Mouse (Mus musculus) urinary bladder, adult 2 months (tissue): ENCODE data around the gene Olfr293. TPM values are rescaled to one million over a fixed set of nuclear protein-coding genes. Genes with fewer than 3 reads are reported as not detected.

ENCODE experiments used
- DNase-seq: peaks from one replicate; pipeline ENCODE4 v3.0.0; 2022; ENCODE audit warnings: low spot score
- polyA plus RNA-seq: library from polyadenylated mRNA; depleted of rRNA; stranded (reverse); fragments of >200 nt; gene quantifications from 2 replicates; pipeline ENCODE4 v1.2.3, GENCODE M21; 2012; rRNA removed

Olfr293 gene
- polyA plus RNA-seq = not detected in 2 replicates

GRCm38 (mm10) chr7:86648761-86649160 is at the start of gene Olfr293:
Olfr293 (plus strand) TSS chr7:86649061.
- no peak for DNase-seq

- DNase-seq = no peak
Observed at GRCm38 (mm10) chr7:86616543-86616942, 32.3 kb upstream of the Olfr293 start, which contains the start of gene Olfr294. Olfr294 (minus strand) TSS chr7:86616643.

- no peak for DNase-seq
Observed at GRCm38 (mm10) chr7:86688030-86688429, 39.2 kb downstream of the Olfr293 start, which contains the start of gene Olfr292. Olfr292 (plus strand) TSS chr7:86688330.

Other genes with a start within 250 kb of the Olfr293 start
- not detected in 2 replicates for gene Olfr301, start 245.2 kb upstream of the Olfr293 start, polyA plus RNA-seq
- gene Olfr299, start 189.1 kb upstream of the Olfr293 start, polyA plus RNA-seq = not detected in 2 replicates
- not detected in 2 replicates for gene Olfr298, start 156.6 kb upstream of the Olfr293 start, polyA plus RNA-seq
- not detected in 2 replicates for gene Olfr297, start 129.1 kb upstream of the Olfr293 start, polyA plus RNA-seq
- gene Olfr295, start 65.2 kb upstream of the Olfr293 start, polyA plus RNA-seq = not detected in 2 replicates
- gene Olfr294, start 32.4 kb upstream of the Olfr293 start, polyA plus RNA-seq = not detected in 2 replicates
- not detected in 2 replicates for gene Olfr292, start 39.3 kb downstream of the Olfr293 start, polyA plus RNA-seq
- gene Folh1, start 126.9 kb downstream of the Olfr293 start, polyA plus RNA-seq = 0.11 and 0.21 TPM in 2 replicates
- gene Vmn2r77, start 146.0 kb downstream of the Olfr293 start, polyA plus RNA-seq = not detected in 2 replicates